Mouse (Mus musculus) c-Kit-positive CD71-negative TER-119-negative erythroid progenitor cells, embryonic 14.5 days (primary cell): ENCODE measurements around the gene Zbtb44.
A peak's percentile ranks its signal among the peaks of the same experiment; 100 is the strongest.

Experiments
- DNase-seq: peaks from one replicate; pipeline ENCODE4 v3.0.0-alpha.2; 2013; ENCODE audit warnings: low read depth

Zbtb44 gene

DNA sequence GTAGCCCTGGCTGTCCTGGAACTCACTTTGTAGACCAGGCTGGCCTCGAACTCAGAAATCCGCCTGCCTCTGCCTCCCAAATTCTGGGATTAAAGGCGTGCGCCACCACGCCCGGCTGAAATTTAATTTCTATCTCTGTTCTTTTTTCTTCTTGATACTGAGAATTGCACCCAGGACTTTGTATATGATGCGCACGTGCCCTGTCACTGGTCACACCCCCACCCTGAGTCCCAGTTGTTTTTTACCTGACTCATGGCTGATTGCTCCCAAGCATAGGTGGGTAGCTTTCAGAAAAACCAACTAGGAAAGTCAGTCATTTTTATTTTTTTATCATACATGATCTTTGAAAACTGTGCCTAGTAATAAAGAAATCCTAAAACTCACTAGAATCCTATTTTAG, 40.3 kb downstream of the Zbtb44 start:
- DNase-seq = no peak

DNA sequence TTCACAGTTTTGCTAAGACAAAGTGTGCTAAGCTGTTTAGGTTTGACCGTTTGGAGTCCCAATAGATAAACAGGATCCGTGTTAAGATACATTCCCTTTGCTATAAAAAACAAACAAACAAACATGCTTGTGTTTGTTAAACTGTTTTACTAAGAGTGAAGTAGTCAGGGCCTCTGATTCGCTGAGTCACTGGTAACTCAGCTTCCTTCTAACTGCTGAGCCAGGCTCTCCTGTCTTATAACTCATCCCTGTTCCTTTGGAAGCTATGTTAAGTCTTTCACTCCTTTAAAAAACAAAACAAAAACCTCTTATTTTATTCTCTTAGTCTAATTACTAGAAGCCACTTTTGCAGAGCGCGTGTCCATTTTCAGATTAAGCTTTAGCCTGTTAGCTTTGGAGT, 41.8 kb downstream of the Zbtb44 start:
- no peak for DNase-seq

DNA sequence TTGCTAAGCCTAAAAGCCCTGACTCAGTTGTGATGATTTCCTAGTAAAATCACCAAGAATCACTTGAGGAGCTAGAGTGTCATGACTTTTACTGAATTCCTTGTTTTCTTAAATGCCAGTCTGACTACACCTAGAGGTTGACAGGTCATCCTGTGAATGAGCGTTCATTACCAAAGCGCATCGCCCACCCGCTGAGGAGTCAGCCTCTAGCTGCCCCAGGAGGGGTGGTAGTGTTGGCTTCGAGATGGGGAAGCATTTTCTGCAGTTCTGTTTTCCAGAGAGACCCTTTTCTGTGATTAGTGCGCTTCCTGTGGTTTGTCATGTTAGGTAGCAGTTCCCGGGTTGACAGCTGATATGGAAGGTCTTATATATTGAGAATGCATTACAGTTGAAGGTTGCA, 43.4 kb downstream of the Zbtb44 start:
- DNase-seq = no peak

DNA sequence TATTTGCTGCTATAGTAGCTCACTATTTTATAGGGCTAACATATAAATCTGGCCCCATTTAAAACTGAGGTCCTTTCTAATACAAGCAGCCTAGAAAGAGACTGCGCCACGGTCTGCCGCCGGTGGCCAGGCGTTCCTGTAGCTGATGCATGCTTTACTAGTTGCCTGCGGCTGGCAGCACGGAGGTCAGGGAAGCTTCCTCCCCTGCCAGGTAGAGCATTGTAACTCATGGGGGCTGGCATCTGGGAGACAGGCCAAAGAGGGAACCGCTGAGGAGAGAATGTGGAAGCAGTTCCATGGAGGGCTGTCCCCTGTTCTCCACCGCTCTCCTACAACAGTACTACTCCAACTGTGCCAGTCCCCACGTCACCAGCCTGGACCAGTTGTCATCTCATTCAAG, 44.4 kb downstream of the Zbtb44 start:
- DNase-seq = no peak

DNA sequence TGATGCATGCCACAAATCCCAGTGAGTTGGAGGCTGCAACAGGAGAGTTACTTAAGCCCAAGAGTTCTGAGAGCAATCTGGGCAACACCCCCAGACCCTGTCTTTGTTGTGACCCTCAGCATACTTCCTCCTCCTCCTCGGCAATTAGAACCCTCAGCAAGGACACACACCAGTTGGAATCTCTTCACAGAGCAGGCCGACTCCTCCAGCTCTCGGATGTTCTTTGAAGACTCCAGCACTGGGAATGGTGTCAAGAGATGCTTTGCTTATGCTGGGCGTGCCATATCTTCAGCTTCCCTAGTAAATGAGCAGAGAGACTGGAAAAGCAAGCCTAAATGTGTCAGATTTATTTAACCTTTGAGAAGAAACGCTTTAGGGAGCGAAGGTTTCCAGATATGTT, 50.3 kb downstream of the Zbtb44 start:
- DNase-seq = no peak

DNA sequence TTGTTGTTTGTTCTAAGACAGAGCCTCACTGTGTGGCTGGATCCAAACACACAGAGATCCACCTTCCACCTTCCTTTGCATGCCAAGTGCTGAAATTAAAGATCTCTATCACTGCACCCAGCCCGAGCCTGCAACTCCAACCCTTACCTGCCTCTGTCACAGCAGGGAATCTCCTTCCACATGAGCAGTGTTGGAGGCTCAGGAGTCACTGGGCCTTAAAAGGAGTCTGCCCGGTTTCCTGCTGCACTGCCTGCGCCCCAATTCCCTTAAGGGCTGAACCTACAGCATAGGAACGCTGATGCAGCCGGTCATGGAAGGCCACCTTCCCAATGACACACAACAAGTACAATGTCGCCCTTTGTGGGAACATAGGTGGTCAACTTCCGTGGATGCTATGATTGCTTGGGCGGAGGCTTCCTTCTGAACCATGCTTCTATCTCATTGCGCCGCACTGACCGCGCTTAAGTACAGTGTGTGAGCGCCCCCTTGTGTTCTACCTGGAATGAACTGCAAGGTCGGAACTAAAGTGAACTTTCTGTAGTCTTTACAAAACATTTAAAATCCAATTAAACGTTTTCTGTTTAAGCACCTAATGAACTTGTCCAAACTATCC, 51.7 kb downstream of the Zbtb44 start:
- peak; percentile 55 for DNase-seq

DNA sequence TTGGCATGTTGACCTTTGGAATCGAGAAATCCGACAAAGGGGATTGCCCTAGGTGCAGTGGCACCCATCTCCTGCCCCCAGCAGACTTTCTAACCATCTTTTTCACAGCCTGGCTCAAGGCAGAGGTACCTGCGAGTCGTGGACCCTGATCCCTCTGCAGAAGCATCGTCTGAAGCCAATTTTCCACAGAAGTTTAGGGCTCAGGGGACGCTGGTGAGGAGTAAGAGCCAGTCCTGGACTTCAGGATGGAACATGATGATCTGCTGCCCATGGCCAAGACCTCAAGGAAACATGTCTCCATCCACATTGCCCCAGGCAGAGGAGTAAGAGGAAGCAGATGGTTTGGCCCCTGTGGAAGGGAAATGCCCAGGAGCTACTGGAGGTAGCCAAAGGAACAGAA, 52.3 kb downstream of the Zbtb44 start:
- no peak for DNase-seq

DNA sequence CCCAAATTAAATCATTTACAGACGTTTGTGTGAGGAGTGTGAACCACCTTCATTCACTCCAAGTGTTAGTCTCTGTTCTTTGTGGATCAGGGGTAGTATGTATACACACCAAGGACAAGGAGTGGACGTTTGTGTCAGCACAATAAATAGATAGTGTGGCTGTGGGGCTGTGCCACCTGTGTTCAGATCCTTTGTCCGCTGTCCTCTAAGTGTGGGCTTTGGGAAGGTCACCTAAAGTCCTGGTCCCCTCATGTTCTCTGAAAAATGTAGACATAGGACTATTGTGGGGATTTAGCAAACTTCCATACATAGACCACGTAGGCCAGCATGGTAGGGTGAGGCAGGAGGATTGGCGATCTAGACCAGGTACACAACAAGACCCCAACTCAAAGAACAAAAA, 55.1 kb downstream of the Zbtb44 start:
- no peak for DNase-seq

DNA sequence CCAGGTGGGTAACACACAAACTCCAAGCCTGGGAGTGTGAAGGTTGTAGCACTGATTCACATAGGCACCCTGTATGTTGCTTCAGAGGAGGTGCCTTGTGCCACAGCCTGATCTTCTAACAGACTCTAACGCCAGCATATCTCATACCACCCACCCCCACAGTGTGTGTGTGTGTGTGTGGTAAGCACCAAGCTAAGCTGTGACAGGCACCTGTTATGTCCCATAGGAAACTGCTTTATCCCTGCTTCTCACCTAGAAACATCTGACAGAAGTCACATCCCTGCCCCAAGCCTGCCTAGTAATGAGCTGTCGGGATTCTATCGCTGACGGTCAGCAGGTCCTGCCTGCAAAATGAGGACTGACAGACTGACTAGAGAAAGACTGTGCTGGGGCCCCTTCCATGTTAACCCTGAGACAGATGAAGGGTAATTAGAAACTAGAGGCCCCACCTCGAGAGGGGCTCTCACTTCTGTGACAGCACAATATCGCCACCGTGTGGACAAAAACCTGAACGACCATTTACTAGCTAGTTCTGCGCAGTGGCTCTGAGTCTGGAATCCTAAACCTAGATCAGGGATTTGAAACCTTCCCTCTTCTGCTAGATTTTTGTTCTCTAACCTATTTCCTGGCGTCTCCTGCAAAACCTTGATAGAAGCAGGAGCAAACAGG, 55.8 kb downstream of the Zbtb44 start:
- peak; percentile 53 for DNase-seq

DNA sequence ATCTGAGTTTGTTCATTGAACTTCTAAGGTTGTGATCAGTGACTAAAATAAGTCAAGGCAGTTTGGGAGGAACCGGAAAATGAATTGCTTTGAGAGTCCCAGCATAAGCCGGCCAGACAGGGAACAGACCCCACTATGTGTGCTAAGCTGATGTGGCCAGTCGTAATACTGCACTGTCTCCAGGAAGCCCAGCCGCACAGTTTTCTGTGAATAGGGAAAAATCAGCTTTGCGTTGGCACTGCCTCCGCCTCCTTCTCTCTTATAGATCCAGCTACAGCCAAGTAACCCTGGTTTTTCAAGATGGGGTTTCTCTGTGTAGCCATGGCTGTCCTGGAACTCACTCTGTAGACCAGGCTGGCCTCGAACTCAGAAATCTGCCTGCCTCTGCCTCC, 56.3 kb downstream of the Zbtb44 start:
- DNase-seq = no peak

DNA sequence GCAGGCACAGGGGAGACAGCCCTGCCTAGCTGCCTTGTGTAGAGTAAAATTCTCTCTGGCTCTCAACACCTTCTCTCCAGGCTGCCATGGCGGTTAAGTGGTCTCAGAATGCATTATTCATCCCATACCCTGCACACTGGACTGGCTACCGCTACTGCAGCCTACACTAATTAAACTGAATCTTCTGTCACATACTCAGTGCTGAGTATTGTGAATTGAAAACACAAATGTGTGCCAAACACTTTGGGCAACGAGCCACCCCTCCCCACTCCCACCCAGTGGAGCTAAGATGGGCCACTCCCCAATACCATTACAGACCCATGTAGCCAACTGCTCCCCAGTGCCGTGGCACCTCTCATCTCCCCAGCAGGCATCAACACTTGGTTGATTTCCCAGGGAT, 57.0 kb downstream of the Zbtb44 start:
- no peak for DNase-seq

DNA sequence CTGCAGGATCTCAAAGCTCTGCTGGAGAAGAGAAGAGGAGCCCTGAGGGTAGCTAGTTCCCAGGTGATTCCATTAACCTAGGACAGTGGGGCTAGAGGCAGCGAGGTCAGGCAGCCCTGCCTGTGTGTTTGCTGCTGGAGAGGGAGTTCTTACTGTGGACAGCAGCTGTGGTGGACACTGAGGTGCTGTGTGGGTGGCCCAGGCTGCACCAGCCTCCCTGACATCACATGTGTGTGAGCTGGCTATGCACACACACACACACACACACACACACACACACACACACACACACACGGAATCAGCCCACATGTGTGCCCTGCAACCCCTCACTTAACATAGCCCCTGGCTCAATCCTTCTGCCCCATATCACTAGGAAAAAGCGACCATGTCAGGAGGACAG, 57.7 kb downstream of the Zbtb44 start:
- DNase-seq = no peak

DNA sequence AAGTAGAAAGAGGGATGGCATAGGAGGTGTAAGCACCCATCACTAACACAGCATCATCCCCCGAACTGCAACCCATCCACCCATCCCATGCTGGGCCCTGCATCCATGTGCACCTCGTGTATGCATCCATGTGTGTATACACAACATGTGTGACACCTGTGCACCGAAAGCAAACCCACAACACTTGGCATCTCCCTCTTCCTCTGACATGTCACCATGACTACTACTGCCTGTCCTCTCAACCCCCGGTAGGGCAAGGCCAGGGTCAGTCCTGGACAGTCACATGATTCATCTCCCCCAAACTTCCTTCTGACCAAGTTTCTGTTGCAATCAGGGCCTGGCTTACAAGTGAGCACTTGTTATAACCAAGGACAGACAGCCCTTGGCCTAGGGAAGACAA, 58.4 kb downstream of the Zbtb44 start:
- DNase-seq = no peak

DNA sequence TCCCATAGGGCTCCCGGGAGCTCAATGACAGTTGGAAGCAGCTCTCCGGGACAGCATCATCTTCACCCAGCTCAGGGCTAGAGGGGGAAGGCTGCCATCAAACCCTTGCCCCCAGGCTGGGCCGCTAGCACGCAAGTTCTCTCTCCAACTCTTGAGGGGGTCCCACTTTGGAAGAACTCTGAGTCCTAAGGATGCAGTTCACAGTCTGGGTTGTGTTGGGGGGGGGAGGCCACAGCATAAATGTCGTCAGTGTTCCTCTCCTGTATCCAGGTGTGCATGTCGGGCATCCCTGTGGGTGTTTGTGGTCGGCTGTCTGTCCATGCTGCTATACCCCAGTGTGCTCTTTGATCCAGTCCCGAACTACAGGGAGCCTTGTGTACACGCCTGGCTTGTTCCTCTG, 59.1 kb downstream of the Zbtb44 start:
- no peak for DNase-seq

DNA sequence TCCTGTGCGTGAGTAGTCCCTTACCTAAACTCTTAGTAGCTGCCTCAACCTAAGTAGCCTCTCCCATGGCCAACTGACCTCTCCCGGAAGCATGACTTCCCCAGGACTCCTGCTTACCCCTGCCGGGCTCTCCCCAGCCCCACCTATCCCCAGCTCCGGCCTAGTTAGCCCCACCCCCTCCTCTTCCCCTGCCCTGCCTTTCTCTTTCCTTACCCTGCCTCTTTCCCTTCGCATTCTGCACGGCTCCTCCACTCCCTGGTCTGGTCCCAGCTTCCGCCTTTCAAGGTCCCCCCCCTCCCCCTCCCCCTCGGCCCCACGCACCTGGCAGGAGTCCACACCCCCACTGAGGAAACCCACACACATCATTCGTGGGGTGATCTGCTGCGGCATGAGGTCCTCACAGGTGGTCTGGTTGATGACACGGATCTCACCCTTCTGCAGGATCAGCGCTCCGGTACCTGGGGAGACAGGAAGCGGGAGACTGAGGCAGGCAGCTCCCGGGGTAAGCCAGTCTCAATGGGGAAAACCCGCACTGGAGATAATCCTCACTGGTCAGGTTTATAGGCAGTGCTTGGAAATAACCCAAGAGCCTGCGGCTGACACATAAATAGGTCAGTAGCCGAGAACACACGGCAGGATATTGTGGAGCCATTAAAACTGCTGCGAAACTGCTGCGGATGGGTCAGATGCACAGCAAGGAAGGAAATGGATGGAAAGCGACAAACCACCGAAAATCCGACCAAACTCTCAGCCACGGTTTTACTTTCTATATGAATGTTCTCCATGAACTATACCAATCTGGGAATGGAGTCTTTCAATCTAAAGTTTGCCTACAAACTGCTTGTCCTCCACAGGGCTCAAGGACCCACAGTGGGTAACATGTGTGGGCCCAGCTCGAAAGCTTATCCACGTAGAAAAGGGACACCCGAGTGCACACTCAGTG, 59.9 kb downstream of the Zbtb44 start:
- DNase-seq = no peak

DNA sequence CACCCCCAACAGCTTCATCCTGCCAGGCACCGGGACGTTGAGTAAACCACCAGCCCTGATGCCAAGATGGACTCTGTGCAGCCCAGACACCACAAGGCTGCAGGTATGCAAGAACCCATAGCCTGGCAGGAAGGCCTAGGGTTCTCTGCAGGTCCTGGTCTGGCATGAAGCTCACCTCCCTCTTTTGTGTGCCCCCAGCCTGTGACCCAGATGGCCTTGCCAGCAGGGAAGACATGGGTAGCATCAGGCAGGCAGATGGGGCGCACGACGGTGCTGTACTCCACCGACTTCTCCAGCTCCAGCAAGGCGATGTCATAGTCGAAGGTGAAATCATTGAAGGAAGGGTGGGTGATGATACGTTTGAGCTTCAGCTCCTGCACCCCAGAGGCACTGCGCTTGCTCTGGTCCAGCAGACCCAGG, 60.7 kb downstream of the Zbtb44 start:
- no peak for DNase-seq

DNA sequence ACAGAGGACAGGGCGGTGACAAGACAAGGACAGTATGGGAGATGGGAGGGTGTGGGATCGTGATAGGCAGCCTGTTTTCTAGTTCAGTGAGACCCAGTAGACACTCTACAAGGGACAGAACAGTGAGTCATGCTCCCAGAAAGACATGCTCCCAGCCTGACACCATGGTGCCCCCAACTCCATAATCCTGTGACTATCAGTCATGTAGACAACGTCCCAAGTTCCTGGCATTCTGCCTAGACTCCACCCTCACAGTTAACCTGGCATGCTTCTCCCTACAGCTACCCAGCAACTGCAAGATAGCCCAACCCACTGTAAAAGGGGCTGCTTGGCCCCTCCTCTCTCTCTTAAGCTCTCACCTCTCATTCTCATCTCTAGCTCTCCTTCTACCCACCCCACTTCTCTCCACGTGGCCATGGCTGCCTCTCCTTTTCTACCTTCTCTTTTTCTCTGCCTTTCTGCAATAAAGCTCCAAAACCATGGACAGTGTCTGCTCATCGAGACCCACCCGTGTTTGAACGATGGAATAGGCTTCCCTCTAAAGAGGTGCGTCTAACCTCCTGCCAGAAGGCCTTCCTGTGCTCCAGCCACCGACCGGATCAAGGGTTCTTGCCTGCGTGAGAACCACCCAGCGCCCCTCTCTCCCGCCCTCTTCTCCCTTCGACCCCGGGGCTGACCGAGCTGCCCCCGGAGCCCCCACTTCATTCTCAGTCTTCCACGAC, 61.8 kb downstream of the Zbtb44 start:
- DNase-seq = no peak

DNA sequence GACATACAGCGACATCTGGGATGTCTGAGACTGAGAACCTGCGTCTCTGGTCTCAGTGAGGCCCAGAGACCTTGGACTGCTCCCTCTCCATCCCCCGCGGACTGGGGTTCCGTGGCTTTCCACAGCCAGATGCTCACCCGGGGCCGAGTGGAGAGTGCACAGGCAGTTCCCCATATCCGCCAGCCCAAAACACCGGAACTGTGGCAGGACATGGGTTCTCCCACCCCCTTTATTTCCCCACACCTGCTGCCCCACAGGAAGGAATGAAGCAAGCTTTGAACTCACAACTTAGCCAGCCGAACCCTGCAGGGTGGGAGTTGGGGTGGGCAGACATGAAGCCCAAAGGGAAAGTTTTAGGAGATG, 62.4 kb downstream of the Zbtb44 start:
- no peak for DNase-seq

DNA sequence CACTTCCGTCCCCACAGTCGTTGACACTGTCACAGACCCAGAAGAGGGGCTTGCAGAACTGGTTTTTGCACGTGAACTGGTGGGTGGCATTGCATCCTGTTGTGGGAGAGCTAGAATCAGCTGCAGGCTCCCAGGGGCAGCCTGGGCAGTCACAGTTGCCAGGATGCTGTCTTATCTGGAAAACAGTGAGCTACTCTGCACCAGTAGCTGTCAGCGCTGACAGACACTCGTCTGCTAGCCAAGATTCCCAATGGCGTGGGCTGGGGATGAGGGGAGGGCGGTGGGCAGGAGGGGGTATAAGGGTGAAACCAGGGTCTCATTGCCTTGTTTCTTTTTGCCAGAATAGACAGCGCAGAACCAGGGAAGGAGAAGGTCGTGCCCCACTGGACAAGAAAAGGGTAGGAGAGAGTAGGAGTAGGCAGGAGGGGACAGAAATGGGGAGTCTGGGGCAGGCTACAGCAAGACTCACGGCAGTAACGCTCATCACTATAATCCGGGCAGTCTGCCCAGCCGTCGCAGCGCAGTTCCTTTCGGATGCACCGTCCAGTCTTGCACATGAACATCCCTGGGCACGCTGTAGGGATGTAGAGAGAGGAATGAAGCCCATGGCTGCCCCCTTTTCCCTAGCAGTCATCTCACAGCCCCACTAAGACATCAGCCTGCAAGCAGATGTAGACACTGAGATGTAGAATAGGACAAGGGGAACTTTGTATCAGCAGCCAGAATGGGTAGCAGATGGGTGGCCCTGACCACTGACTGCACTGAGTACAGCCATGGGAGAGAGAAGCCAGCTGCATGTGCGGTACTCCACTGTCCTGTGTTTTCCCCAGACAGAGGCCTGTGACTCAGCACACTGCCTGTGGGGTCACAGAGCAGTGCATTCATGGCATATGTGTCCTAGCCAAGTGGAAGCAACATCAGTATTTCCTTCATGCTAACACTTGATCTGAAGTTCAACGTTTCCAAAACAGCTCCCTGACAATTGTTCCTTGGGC, 66.9 kb downstream of the Zbtb44 start:
- no peak for DNase-seq

DNA sequence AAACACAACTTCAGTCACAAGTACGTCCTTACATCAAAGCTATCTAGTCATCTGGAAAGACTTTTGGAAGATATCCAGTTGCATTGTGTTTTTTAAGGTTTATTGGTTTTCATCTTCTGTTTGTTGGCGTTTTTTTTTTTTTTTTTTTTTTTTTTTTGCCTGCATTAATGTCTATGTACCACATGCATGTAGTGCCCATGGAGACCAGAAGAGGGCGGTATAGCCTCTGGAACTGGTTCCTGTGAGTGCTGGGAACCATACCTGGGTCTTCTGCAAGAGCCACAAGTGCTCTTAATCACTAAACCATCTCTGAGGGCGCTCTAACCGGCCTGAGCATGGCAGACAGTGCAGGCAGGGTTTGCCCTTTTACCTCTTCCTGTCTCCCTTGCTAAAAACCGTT, 67.7 kb downstream of the Zbtb44 start:
- no peak for DNase-seq

DNA sequence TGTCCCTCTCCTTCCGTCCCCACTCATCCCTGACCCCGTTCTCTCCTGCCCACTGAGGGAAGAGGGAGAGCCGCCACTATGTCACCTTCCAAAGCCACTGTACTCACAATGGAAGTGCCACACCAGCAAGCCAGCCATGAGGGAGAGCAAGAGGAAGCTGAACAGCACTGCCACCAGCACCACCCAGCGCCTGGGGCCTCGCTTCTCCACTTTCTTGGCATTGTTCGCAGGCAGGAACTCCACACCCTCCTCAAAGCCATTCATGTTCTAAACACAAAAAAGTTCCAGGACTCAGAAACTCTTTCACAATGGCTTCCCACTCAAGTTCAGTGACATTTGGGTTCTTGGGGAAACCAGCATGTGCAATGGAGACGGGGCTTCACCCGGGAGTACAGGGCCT, 78.0 kb downstream of the Zbtb44 start:
- no peak for DNase-seq
